Mouse (Mus musculus) skeletal muscle tissue, adult 2 months (tissue): ENCODE measurements around the gene 2900026A02Rik.
A peak's percentile ranks its signal among the peaks of the same experiment; 100 is the strongest.

ENCODE experiments used
- DNase-seq: peaks from one replicate; pipeline ENCODE4 v3.0.0-alpha.2; 2012; ENCODE audit warnings: low read depth, low spot score

2900026A02Rik gene

DNA sequence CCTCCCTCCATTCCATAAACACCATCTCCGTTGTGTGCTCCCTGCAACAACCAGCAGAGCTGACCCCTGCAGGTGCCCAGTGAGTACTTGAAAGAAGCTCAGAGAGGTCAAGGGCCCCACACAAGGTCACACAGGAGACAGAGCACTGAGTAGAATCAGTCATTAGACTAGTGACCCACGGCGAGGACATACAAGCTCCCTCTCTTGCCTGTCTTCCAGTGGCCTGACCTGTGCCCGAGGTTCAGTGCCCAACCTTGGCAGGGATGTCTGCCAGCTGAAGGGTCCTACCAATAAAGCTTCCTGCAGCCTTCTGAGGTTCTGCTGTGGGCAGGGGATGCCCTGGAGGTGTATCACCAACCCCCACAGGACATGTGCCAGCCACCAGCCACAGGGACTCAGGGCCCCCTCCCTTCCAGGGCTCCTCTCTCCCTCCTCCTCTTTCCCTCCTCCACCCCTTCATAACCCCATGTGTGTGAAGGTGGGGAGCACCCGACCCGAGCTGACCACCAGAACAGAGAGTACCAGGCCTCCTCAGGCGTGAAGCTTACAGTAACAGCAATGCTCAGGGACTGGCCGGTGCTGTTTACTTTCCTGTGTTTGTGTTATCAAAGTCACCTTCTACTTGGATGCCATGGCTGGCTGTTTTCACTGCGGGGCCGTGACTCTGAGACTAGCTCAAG lies 8.7 kb downstream of the 2900026A02Rik start:
- no peak for DNase-seq

GRCm38 (mm10) chr5:113210314-113210713 lies 10.7 kb downstream of the 2900026A02Rik start:
- no peak for DNase-seq

- no peak for DNase-seq
Observed at GRCm38 (mm10) chr5:113209898-113210297, 11.1 kb downstream of the 2900026A02Rik start.

DNA sequence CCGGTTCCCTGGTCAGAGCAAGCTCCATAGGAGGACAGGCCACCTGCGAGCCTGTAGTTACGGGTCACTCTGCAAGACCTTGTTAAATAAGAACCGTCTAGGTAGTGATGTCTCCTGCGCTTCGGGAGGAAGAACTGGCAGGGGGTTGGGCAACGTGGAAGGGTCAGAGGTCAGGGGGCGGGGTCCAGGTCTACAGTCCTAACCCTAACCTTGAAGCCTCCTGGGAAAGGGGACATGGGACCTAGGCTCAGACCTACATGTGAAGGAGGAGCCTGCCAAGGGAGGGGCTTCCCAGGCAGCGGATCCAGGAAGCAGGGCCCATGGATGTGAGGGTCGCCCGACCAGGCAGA lies 11.7 kb downstream of the 2900026A02Rik start:
- no peak for DNase-seq

DNA sequence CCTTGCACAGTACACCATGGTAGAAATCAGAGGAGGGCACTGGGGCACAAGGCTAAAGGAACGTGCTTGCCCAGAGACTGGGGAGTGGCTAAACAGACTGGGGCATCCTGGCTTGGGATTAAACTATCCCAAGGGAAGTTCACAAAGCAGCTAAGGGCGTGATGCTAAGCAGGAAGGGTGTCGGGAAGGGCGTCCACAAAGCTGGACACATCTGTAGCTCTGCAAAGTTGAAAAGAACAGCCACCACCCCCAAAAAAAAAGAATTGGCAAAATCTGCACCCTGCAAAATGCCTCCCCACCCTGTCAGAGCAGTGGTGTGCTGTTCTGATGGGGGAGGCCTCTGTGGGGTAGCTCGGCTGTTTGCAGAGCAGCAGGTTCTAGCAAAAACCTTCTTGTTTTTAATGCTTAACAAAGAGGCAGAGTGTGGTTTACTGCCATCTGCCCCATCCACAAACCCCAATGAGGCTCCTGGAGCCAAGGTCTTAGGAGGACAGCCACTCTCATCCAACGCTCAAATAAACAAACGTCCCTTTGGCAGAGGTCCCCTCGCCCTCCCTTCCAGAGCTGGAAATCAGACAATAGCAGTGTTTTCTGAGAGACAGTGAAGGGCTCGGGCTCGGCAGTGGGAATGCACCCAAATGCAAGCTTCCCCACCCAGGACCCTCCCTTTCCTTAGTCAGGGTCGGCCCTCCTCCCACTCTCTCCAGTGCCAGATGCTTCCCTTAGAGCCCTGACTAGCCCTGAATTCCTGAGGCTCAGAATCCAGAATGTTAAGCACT lies 12.2 kb downstream of the 2900026A02Rik start:
- DNase-seq: peak; percentile 84

DNA sequence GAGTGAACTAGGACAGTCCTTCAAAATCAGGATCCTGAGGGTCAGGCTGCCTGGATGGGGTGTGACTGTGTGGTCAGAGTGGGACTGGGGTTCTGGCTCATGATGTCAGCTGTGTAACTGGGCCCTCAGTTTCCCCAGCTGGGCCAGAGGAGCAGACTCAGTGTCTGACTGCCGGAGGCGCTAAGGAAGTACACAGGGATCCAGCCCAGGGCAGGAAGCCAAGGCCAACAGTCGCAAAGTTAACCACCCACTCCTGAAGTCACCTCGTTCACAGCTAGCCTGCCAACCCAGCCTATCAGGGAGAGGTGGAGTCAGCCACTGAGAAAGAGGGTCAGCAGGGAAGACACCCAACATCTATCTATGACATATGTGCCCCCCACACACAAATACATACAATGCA lies 13.0 kb downstream of the 2900026A02Rik start:
- DNase-seq: no peak

DNA sequence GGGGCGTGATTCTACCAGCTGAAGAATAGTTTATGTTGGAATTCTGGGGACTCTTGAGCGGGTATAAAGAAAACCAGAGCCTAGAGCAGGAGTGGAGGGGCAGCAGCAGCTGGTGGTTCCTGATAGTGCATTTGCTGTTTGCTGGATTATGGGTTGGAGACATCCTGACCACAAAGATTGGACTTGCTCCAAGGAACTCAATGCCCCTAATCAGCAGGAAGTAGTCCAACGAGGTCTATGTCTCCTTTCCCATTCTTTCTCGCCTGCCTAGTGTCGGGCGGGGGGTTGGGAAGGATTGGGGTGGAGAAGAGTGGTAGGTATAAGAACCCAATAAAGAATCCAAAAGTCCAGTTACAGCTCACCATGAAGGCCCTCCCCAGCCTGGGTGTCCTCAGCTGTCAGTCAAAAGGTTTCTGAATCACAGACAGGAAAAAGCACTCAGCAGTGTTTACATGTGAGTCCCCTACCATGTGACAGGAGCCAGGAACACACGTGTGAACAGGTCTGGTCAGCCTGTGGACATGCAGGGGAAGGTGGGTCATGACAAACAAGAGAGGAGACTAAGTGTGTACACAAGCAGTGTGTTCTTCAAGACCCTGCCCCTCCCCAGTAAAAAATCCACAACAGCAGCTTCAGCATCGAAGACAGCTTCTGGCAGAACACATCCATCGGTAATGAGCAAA lies 14.2 kb downstream of the 2900026A02Rik start:
- DNase-seq: no peak

DNA sequence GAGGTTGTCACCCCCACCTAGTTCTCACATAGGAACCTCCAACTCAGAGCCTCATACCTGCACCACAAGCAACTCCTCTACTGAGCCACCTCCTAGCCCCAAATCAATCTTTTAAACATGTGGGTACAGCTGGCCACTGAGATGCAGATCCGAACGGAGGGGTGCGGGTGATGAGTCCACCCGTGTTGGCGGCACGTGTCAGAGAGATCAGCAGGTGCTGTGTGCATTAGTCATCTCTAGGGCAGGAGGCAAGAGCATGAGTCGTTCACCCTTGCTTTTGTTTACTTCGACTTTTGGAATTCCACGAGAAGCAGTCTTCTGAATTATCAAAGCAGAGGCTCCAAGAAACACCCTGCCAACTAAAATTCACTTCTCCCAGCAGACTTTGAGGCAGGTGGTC lies 16.8 kb downstream of the 2900026A02Rik start:
- DNase-seq: no peak

- no peak for DNase-seq
Observed at GRCm38 (mm10) chr5:113199772-113200134, 21.3 kb downstream of the 2900026A02Rik start.

DNA sequence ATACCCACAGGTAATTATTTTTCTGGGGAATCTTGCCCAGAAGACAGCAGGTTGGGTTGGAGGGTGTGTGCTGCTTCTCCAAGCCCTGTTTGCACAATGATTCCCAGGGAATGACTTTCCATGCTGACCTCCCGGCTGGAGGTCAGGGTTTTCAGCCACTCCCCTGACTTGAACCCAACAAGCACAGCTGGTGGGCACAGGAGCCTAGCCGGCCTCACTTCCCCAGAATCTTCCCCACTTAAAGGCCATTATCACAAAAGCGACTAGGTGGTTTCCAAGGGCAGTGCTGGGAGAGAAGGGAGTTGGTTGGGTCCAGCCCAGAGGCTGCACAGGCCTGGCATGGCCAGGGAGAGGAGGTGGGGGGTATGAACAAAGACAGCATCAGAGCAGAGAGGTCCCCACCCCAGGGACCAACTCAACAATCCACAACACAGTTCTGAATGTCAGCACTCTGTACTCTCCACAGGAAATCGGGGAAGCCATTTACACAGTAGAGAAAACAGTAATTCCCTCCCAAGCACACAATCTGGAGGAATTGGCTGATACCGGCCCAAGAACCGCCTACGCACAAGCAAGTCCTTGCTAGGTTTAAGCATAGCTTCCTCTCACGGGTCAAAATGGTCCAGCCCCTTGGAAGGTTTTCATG lies 21.8 kb downstream of the 2900026A02Rik start:
- no peak for DNase-seq

DNA sequence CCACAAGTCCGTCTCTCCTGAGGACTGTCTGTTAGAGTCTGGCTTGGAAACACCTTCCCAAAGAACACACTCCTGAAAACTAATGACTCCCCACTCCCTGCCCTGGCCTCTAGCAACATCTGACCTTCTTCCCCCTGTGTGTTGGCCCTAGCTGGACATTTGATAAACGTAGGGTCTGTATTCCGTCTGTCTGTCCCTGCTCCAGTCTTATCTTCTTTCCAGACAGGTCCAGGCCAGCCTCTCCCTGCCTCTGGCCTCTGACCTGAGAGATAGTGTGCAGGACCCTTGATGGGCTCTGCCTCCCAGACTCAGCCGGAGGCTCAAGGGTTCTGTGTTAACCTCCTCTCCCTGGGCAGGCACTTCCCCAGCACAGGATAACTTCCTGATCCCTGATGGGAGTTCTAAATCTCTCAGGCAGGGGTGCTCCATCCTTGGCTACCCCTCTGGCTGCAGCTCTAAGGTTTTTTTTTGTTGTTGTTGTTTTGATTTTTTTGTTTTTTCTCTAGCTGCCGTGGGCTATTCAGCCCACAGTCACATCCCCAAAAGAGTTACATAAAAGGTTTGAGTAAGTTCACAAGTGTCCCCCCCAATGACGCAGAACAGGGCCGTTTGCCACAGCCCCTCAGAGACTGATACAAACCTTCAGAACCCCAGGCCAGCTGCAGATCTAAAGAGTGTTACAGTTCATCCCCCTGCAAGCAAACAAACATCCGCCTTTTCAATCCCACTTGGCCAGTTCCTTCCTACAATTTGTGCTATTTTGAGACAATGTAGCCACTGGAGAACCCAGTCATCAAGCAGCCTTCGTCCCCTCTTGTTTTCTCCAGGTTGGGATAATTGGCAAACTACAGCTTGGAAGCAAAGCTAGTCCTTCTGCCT lies 23.9 kb downstream of the 2900026A02Rik start:
- no peak for DNase-seq

- no peak for DNase-seq
Observed at GRCm38 (mm10) chr5:113195907-113196306, 25.1 kb downstream of the 2900026A02Rik start.

- no peak for DNase-seq
Observed at GRCm38 (mm10) chr5:113195451-113195850, 25.6 kb downstream of the 2900026A02Rik start.

- DNase-seq: no peak
Observed at GRCm38 (mm10) chr5:113193762-113194161, 27.3 kb downstream of the 2900026A02Rik start.

DNA sequence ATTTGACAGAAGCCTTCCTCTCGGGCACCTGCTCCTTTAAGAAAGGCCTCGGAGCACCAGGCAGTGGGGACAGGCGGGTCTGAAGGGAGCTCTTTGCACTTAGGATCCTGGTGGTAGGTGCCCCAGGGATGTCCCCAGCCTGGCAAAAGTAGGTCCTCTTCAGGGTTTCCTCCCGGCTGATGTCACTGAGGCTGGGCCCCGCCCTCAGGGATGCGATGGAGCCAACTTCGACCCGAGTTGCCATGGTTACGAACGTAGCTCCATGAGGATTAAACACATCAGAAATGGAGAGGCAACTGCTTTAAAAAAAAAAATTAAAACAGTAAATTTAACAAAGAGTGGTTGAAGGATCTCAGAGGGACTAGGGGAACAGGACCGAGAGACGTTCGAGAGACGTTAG lies 29.1 kb downstream of the 2900026A02Rik start:
- no peak for DNase-seq

DNA sequence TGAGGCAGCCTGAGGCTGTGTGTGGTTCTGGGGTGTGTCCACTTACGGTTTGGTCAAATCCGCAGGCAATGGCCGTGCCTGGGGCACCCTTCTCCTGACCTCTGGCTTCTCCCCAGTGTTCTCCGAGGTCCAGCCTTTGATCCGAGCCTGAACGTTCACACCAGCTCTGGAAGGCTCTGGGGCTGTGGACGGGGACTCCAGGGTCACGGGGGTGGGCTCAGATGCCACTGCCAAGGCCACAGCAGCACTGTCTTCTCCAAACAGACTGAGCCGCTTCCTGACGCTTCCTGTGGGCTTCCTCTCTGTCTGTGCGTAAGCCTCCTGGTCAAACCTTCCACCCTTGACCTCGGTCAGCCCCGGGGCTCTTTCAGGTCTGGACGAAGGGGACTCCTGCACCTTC lies 30.5 kb downstream of the 2900026A02Rik start:
- DNase-seq: no peak

DNA sequence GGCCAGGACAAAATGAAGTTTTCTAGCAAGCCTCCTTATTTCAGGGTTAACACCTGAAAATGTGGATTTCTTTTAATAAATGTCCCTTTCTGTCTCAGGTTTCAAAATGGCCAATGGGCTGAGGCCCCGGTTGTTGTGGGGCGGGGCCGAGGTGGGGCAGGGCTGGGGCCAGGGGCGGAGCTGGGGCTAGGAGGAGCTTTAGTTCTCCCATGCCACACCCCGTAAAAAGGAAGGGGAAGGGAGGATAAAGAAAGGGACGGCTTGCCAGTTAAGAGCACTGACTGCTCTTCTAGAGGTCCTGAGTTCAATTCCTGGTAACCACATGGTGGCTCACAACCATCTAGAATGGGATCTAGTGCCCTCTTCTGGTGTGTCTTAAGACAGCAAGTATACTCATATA lies 39.6 kb downstream of the 2900026A02Rik start:
- DNase-seq: no peak

DNA sequence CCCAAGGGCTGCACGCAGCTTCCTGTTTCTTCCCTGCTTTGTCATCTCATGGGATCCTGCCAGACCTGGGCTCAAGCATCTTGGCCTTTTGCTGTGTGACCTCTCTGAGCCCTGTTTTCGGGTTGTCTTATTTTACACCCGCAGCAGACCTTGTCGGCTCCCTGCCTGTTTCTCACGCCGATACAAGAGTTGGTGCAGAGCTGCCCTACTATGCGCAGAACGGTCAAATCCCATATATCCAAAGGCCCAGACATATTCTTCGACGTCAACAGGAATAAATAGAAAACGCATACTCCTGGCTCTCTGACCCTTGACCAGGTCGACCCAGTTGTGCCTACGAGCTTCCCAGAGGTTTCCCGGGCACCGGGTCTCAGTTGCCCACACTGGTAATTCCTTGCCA lies 40.3 kb downstream of the 2900026A02Rik start:
- no peak for DNase-seq

- DNase-seq: peak; percentile 83
Observed at GRCm38 (mm10) chr5:113179843-113180682, 41.0 kb downstream of the 2900026A02Rik start.

DNA sequence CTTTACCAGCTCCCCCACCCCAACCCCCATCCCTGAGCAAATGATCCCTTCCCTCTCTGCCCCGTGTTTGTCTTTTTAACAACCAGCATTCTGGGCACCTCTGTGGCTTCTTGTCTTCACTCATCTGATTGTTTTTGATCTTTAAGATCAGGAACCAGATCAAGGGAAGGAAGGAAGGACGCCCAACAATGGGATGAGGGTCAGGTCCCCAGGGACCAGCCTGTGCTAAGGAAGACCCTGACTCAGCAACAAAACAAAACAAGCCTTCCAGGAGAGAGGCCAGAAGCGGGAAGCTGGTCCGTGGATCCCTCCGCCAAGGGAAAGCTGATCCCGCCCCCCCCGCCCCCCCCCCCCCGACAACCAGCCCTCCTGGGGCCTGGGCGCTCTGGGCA lies 41.6 kb downstream of the 2900026A02Rik start:
- DNase-seq: no peak
